13 mouse cellular contexts compared by ENCODE assay signal in genomic region chr13:24453737-24454136, GRCm38 (mm10).
"Had no signal": no experiment of that assay in that cellular context is flagged by ENCODE, and none has a peak within 500 bp of the region (broad histone marks: within the 10 kb centered on the region; RNA-seq: fewer than 3 reads in every experiment).

No protein-coding gene starts in this region.

- H3K27ac ChIP-seq: kidney, embryonic 15.5 days; left cerebral cortex, adult 2 months; limb, embryonic 15.5 days; liver, embryonic 12.5 days; midbrain, embryonic 10.5 days; neural tube, embryonic 15.5 days had no signal

- H3K27me3 ChIP-seq: kidney, embryonic 15.5 days; limb, embryonic 15.5 days; liver, embryonic 12.5 days; neural tube, embryonic 15.5 days had no signal

- H3K36me3 ChIP-seq: kidney, embryonic 15.5 days; limb, embryonic 15.5 days; liver, embryonic 12.5 days; midbrain, embryonic 10.5 days; neural tube, embryonic 15.5 days had no signal

- H3K4me1 ChIP-seq: kidney, embryonic 15.5 days; limb, embryonic 15.5 days; midbrain, embryonic 10.5 days; neural tube, embryonic 15.5 days had no signal

- DNase-seq: kidney, postnatal 14 days; lung, embryonic 14.5 days; lung, postnatal 10 days; lung, postnatal 4 days; midbrain, embryonic 14.5 days; thymus, postnatal 14 days had no signal

- ATAC-seq: liver, embryonic 12.5 days had no signal

- H3K4me3 ChIP-seq: kidney, embryonic 15.5 days; left cerebral cortex, adult 2 months; limb, embryonic 15.5 days; liver, embryonic 12.5 days; midbrain, embryonic 10.5 days; myocyte; neural tube, embryonic 15.5 days had no signal
